Mouse (Mus musculus) embryonic facial prominence, embryonic 12.5 days (tissue): ENCODE data around the gene Nudt3. TPM values are rescaled to one million over a fixed set of nuclear protein-coding genes. Genes with fewer than 3 reads are reported as not detected.

ENCODE experiments used
- ATAC-seq: fragments of 200-750 bp; cut with Nextera tagmentation; 2 replicates; pipeline ENCODE4 v1.8.0; 2017; ENCODE audit not compliant: insufficient number of reproducible peaks, insufficient read depth, low FRiP score, low TSS enrichment
- H3K27ac ChIP-seq: fragments of 300-500 bp; sonication (generic); 2 replicates; pipeline ENCODE4 v1.5.1; 2016; ENCODE audit warnings: mild to moderate bottlenecking
- H3K27me3 ChIP-seq: fragments of 300-500 bp; sonication (generic); 2 replicates; pipeline ENCODE4 v1.6.1; 2016; ENCODE audit warnings: mild to moderate bottlenecking, moderate library complexity
- H3K36me3 ChIP-seq: fragments of 300-500 bp; sonication (generic); 2 replicates; pipeline ENCODE4 v1.6.1; 2016; ENCODE audit warnings: mild to moderate bottlenecking
- H3K4me1 ChIP-seq: fragments of 300-500 bp; sonication (generic); 2 replicates; pipeline ENCODE4 v1.6.1; 2016
- H3K4me2 ChIP-seq: fragments of 300-500 bp; sonication (generic); replicated peaks from 2 replicates; pipeline ENCODE4 v1.6.1; 2016; ENCODE audit warnings: mild to moderate bottlenecking, moderate library complexity
- H3K4me3 ChIP-seq: fragments of 300-500 bp; sonication (generic); 2 replicates; pipeline ENCODE4 v1.5.1; 2016; ENCODE audit warnings: mild to moderate bottlenecking
- H3K9ac ChIP-seq: fragments of 300-500 bp; sonication (generic); 2 replicates; pipeline ENCODE4 v1.6.1; 2016; ENCODE audit warnings: mild to moderate bottlenecking, moderate library complexity
- H3K9me3 ChIP-seq: fragments of 300-500 bp; sonication (generic); 2 replicates; pipeline ENCODE4 v1.6.1; 2016; ENCODE audit warnings: mild to moderate bottlenecking, moderate library complexity
- WGBS: fragments of 180-500 bp; shearing (Covaris S2); methylation state at CpG from one replicate; pipeline ENCODE4 v1.1.7; 2016; 5-methylcytosine and 5-hydroxymethylcytosine counted together
- polyA plus RNA-seq: library from polyadenylated mRNA; unstranded; fragments of >200 nt; fragmentation: Nextera tagmentation; extraction: Ambion mirVana; gene quantifications from 2 replicates; pipeline ENCODE4 v1.2.1, GENCODE M21; 2016

Nudt3 gene
- polyA plus RNA-seq, result 135 and 137 TPM in 2 replicates

- Histone ChIP-seq H3K36me3 (no peaks in the 10 kb centered on the region), H3K9me3 (no peaks in the 10 kb centered on the region), H3K4me3 (peak within 1 kb of the TSS; percentile 65), H3K9ac (peak within 1 kb of the TSS; percentile 93), H3K4me1 (peaks cover 18% of the 10 kb centered on the region), H3K27me3 (no peaks in the 10 kb centered on the region), H3K4me2 (peak within 1 kb of the TSS; percentile 72), H3K27ac (peak within 1 kb of the TSS; percentile 94)
- WGBS, result 8% methylated on average over 89 of the region's 91 CpGs
- ATAC-seq, result peak; percentile 82
These were observed at the start of gene Nudt3 for GRCm38 (mm10) chr17:27623360-27624326. Nudt3 (minus strand) TSS chr17:27623495.

- no peak for ATAC-seq
- 80% methylated on average over 6 of the region's 6 CpGs for WGBS
These were observed 48.4 kb upstream of the Nudt3 start for GRCm38 (mm10) chr17:27671720-27672119.

GRCm38 (mm10) chr17:27658767-27659166 is 35.5 kb upstream of the Nudt3 start:
- ATAC-seq, result no peak
- WGBS, result 72% methylated on average over 7 of the region's 7 CpGs
- H3K9ac ChIP-seq, result no peak overlapping the region
- H3K9me3 ChIP-seq, result no peaks in the 10 kb centered on the region
- H3K27me3 ChIP-seq, result peaks cover 28% of the 10 kb centered on the region
- H3K4me3 ChIP-seq, result no peak overlapping the region
- H3K4me1 ChIP-seq, result peaks cover 21% of the 10 kb centered on the region
- H3K36me3 ChIP-seq, result no peaks in the 10 kb centered on the region
- no peak overlapping the region for H3K27ac ChIP-seq
- no peak overlapping the region for H3K4me2 ChIP-seq

More at GRCm38 (mm10) chr17:27671720-27672119, 48.4 kb upstream of the Nudt3 start:
- Histone ChIP-seq H3K9ac (no peak overlapping the region), H3K4me2 (no peak overlapping the region), H3K36me3 (no peaks in the 10 kb centered on the region), H3K9me3 (no peaks in the 10 kb centered on the region), H3K4me3 (no peak overlapping the region), H3K27ac (no peak overlapping the region), H3K27me3 (no peaks in the 10 kb centered on the region), H3K4me1 (no peaks in the 10 kb centered on the region)

GRCm38 (mm10) chr17:27657123-27657522 is 33.8 kb upstream of the Nudt3 start:
- Histone ChIP-seq H3K27me3 (peaks cover 30% of the 10 kb centered on the region), H3K4me3 (no peak overlapping the region), H3K27ac (no peak overlapping the region), H3K9ac (no peak overlapping the region), H3K4me1 (peaks cover 21% of the 10 kb centered on the region), H3K36me3 (no peaks in the 10 kb centered on the region), H3K9me3 (no peaks in the 10 kb centered on the region), H3K4me2 (no peak overlapping the region)
- WGBS, result 70% methylated on average over 8 of the region's 8 CpGs
- no peak for ATAC-seq

GRCm38 (mm10) chr17:27656414-27656813 is 33.1 kb upstream of the Nudt3 start:
- H3K4me3 ChIP-seq, result peak overlapping the region; percentile 53
- peak overlapping the region; percentile 98 for H3K4me2 ChIP-seq
- 0 out of 2 replicates have a peak overlapping the region, but pooled peaks have one; percentile 49 for H3K9ac ChIP-seq
- H3K27ac ChIP-seq, result no peak overlapping the region
- H3K9me3 ChIP-seq, result no peaks in the 10 kb centered on the region
- no peaks in the 10 kb centered on the region for H3K36me3 ChIP-seq
- ATAC-seq, result no peak
- H3K4me1 ChIP-seq, result peaks cover 21% of the 10 kb centered on the region
- 6% methylated on average over 5 of the region's 5 CpGs for WGBS
- H3K27me3 ChIP-seq, result peaks cover 30% of the 10 kb centered on the region

GRCm38 (mm10) chr17:27656011-27656399 is 32.7 kb upstream of the Nudt3 start:
- no peak for ATAC-seq
- Histone ChIP-seq H3K36me3 (no peaks in the 10 kb centered on the region), H3K4me3 (peak overlapping the region; percentile 53), H3K27me3 (peaks cover 30% of the 10 kb centered on the region), H3K4me2 (peak overlapping the region; percentile 98), H3K4me1 (peaks cover 21% of the 10 kb centered on the region), H3K9me3 (no peaks in the 10 kb centered on the region), H3K27ac (no peak overlapping the region), H3K9ac (peak overlapping the region; percentile 49)
- WGBS, result 2% methylated on average over 14 of the region's 14 CpGs

- H3K9me3 ChIP-seq, result no peaks in the 10 kb centered on the region
- H3K4me1 ChIP-seq, result peaks cover 21% of the 10 kb centered on the region
- no peak within 1 kb of the TSS for H3K27ac ChIP-seq
- peak within 1 kb of the TSS; percentile 98 for H3K4me2 ChIP-seq
- peaks cover 30% of the 10 kb centered on the region for H3K27me3 ChIP-seq
- ATAC-seq, result no peak
- 2% methylated on average over 65 of the region's 65 CpGs for WGBS
- peak within 1 kb of the TSS; percentile 53 for H3K4me3 ChIP-seq
- no peaks in the 10 kb centered on the region for H3K36me3 ChIP-seq
- H3K9ac ChIP-seq, result peak within 1 kb of the TSS; percentile 49
These were observed 32.1 kb upstream of the Nudt3 start, which contains the start of gene Pacsin1 for GRCm38 (mm10) chr17:27655089-27656010. Pacsin1 (plus strand) TSS chr17:27655509.

- peaks cover 30% of the 10 kb centered on the region for H3K27me3 ChIP-seq
- 78% methylated on average over 10 of the region's 10 CpGs for WGBS
- no peaks in the 10 kb centered on the region for H3K36me3 ChIP-seq
- no peak overlapping the region for H3K27ac ChIP-seq
- H3K9me3 ChIP-seq, result no peaks in the 10 kb centered on the region
- no peak for ATAC-seq
- no peak overlapping the region for H3K9ac ChIP-seq
- peaks cover 21% of the 10 kb centered on the region for H3K4me1 ChIP-seq
- no peak overlapping the region for H3K4me2 ChIP-seq
- no peak overlapping the region for H3K4me3 ChIP-seq
These were observed 30.1 kb upstream of the Nudt3 start for GRCm38 (mm10) chr17:27653253-27653959.

- no peak overlapping the region for H3K9ac ChIP-seq
- peaks cover 30% of the 10 kb centered on the region for H3K27me3 ChIP-seq
- H3K9me3 ChIP-seq, result no peaks in the 10 kb centered on the region
- no peak for ATAC-seq
- peaks cover 21% of the 10 kb centered on the region for H3K4me1 ChIP-seq
- 82% methylated on average over 23 of the region's 23 CpGs for whole genome bisulfite sequencing
- no peak overlapping the region for H3K27ac ChIP-seq
- H3K36me3 ChIP-seq, result no peaks in the 10 kb centered on the region
- no peak overlapping the region for H3K4me2 ChIP-seq
- H3K4me3 ChIP-seq, result no peak overlapping the region
These were observed 28.9 kb upstream of the Nudt3 start for GRCm38 (mm10) chr17:27652046-27652790.

GRCm38 (mm10) chr17:27650586-27650985 is 27.3 kb upstream of the Nudt3 start:
- H3K4me2 ChIP-seq, result no peak overlapping the region
- peaks cover 17% of the 10 kb centered on the region for H3K27me3 ChIP-seq
- peaks cover 8% of the 10 kb centered on the region for H3K4me1 ChIP-seq
- H3K27ac ChIP-seq, result no peak overlapping the region
- H3K4me3 ChIP-seq, result no peak overlapping the region
- ATAC-seq, result no peak
- H3K9me3 ChIP-seq, result no peaks in the 10 kb centered on the region
- H3K36me3 ChIP-seq, result no peaks in the 10 kb centered on the region
- H3K9ac ChIP-seq, result no peak overlapping the region
- WGBS, result 75% methylated on average over 13 of the region's 13 CpGs
